Mouse (Mus musculus): ENCODE measurements around the gene Spint4.

DNA sequence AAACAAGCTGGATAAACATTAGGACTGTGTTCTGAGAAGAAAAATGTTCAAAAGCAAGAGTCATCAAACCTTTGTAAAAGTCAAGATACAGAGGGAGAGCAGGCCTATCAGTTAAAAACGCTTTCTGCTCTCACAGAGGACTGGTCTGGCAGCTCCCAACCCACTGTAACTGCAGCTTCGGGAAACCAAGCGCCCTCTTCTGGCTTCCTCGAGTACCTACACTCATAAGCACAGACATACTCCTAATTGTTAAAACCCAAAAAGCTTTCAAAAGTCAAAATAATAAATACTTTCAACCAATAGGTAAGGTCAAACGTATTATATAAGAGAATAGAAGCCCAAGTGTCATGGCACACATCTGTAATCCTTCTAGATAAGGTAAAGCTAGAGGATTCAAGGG is 5.9 kb downstream of the Spint4 start:
- TF ChIP-seq CTCF (IDR thresholded peaks at IDR 0.05; ENCODE audit: borderline replicate concordance, control insufficient read depth, extremely low read depth, insufficient read depth, low read length, poor library complexity), result no peak
- TF ChIP-seq POLR2A (IDR thresholded peaks at IDR 0.05; ENCODE audit: control insufficient read depth, extremely low read depth, insufficient read depth, low read length, poor library complexity), result no peak

Measured in thymus, adult 2 months (tissue).